Mouse (Mus musculus): ENCODE measurements at regions not wholly inside any gene's neighbourhood (a gene's known extent, or its start where the extent isn't known, plus 50 kb on each side); places are given as distances from the start of the nearest gene placed in this dataset.

GRCm38 (mm10) chr9:76734387-76734786 is 167.5 kb upstream of the Fam83b start:
- peak; percentile 12 for DNase-seq (ENCODE audit: inconsistent ontology term)

- no peak for DNase-seq (ENCODE audit: inconsistent ontology term)
Observed at GRCm38 (mm10) chr9:76733812-76734211, 166.9 kb upstream of the Fam83b start.

GRCm38 (mm10) chr9:76722881-76723280 is 156.0 kb upstream of the Fam83b start:
- DNase-seq (ENCODE audit: inconsistent ontology term): no peak

- DNase-seq (ENCODE audit: inconsistent ontology term): no peak
Observed at GRCm38 (mm10) chr9:76715852-76716251, 148.9 kb upstream of the Fam83b start.

- DNase-seq (ENCODE audit: inconsistent ontology term): no peak
Observed at GRCm38 (mm10) chr9:76706451-76706850, 139.5 kb upstream of the Fam83b start.

- DNase-seq (ENCODE audit: inconsistent ontology term): no peak
Observed at GRCm38 (mm10) chr9:76705786-76706185, 138.9 kb upstream of the Fam83b start.

- DNase-seq (ENCODE audit: inconsistent ontology term): no peak
Observed at GRCm38 (mm10) chr9:76695547-76695946, 128.6 kb upstream of the Fam83b start.

- DNase-seq (ENCODE audit: inconsistent ontology term): no peak
Observed at GRCm38 (mm10) chr9:76692976-76693375, 126.1 kb upstream of the Fam83b start.

- peak; percentile 38 for DNase-seq (ENCODE audit: inconsistent ontology term)
Observed at GRCm38 (mm10) chr9:76660848-76661247, 93.9 kb upstream of the Fam83b start.

- DNase-seq (ENCODE audit: inconsistent ontology term): peak; percentile 13
Observed at GRCm38 (mm10) chr9:76659798-76660197, 92.9 kb upstream of the Fam83b start.

- no peak for DNase-seq (ENCODE audit: inconsistent ontology term)
Observed at GRCm38 (mm10) chr9:76653311-76653710, 86.4 kb upstream of the Fam83b start.

- no peak for DNase-seq (ENCODE audit: inconsistent ontology term)
Observed at GRCm38 (mm10) chr9:76649484-76649883, 82.6 kb upstream of the Fam83b start.

- no peak for DNase-seq (ENCODE audit: inconsistent ontology term)
Observed at GRCm38 (mm10) chr9:76646383-76646782, 79.5 kb upstream of the Fam83b start.
